Mouse (Mus musculus) E14TG2a.4 (cell line): ENCODE measurements at regions not wholly inside any gene's neighbourhood (a gene's known extent, or its start where the extent isn't known, plus 50 kb on each side); places are given as distances from the start of the nearest gene placed in this dataset.

ENCODE experiments used
- H3K27me3 ChIP-seq: 2 replicates; pipeline ENCODE4 v1.6.1; 2014; ENCODE audit warnings: low read length, control low read depth; ENCODE audit not compliant: insufficient read depth
- H3K36me3 ChIP-seq: 2 replicates; pipeline ENCODE4 v1.6.1; 2014; ENCODE audit warnings: low read length, control low read depth; ENCODE audit not compliant: insufficient read depth
- H3K4me1 ChIP-seq: replicated peaks from 2 replicates; pipeline ENCODE4 v1.6.1; 2014; ENCODE audit warnings: low read depth, low read length, control low read depth
- H3K4me3 ChIP-seq: replicated peaks from 2 replicates; pipeline ENCODE4 v1.5.1; 2014; ENCODE audit warnings: mild to moderate bottlenecking, low read length
- H3K9me3 ChIP-seq: 2 replicates; pipeline ENCODE4 v1.6.1; 2014; ENCODE audit warnings: low read length, control low read depth
- CTCF ChIP-seq: conservative IDR thresholded peaks from 2 replicates; pipeline ENCODE4 v1.5.1; 2014; ENCODE audit warnings: low read length
- NANOG ChIP-seq: IDR thresholded peaks from 2 replicates; pipeline ENCODE4 v1.6.1; 2014; ENCODE audit warnings: borderline replicate concordance, low read length, mixed read lengths
- POU5F1 ChIP-seq: IDR thresholded peaks from 2 replicates; pipeline ENCODE4 v1.6.1; 2014; ENCODE audit warnings: low read length, borderline replicate concordance

DNA sequence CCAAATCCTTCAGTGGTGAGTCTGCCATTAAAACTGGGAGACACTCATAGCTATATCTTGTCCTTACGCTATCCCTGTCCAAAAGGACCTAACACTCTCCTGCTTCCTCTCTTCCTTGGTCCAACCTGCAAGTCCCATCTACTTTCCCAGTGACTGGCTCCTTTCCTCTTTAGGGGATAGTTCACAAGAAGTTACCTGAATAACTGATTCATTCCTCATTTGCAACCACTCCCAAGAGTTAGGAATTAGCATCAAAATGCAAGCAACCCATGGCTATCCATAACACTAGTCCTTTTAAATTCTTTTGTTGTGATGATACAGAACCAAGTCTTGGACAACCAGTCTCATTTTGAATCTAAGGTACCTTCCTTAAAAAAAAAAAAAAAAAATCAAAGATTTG, 576.9 kb downstream of the Cdh10 start:
- no peak overlapping the region for H3K4me3 ChIP-seq
- peaks cover 18% of the 10 kb centered on the region for H3K9me3 ChIP-seq
- no peaks in the 10 kb centered on the region; the same call in 1 of the 2 replicates for H3K36me3 ChIP-seq
- no peak for TF ChIP-seq CTCF
- no peak for TF ChIP-seq POU5F1
- no peak for TF ChIP-seq NANOG
- no peaks in the 10 kb centered on the region for H3K27me3 ChIP-seq
- H3K4me1 ChIP-seq, result no peaks in the 10 kb centered on the region
